Mouse (Mus musculus): ENCODE measurements around the gene Tmbim1.

- TF ChIP-seq POLR2A (IDR thresholded peaks at IDR 0.05; ENCODE audit: low read depth, low read length), result no peak
- TF ChIP-seq CTCF (IDR thresholded peaks at IDR 0.05; ENCODE audit: extremely low read depth, insufficient read length, insufficient replicate concordance, low read depth, low read length), result no peak
Measured at GRCm38 (mm10) chr1:74278988-74279387, 26.4 kb downstream of the Tmbim1 start.
